Mouse (Mus musculus) MN1 (cell line): ENCODE data around the gene Zfp277.

ENCODE experiments used
- DNase-seq: peaks from one replicate; pipeline ENCODE4 v3.0.0-alpha.2; 2016; ENCODE audit warnings: low spot score

Zfp277 gene

GRCm38 (mm10) chr12:40445206-40445605, 496 bp downstream of the Zfp277 start:
- peak; percentile 61 for DNase-seq

DNA sequence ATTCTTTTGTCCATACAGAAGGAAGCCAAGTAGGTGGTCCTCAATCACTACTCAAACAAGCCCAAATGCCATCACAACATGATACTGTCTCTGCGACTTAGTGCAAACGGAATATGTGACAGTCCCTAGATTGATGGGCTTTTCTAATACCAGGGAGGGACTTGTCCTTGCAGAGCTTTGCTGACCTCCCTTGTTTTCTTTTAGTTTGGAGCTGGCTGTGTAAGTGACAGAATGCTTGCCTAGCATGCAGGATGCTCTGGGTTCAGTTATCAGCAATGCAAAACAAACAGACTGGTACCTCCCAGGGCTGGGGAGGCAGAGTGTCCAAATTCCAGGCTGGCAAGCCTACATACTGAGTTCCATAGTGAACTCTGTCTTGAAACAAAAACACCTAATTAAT, 7.7 kb downstream of the Zfp277 start:
- no peak for DNase-seq

GRCm38 (mm10) chr12:40434101-40434500, 11.6 kb downstream of the Zfp277 start:
- DNase-seq, result peak; percentile 39

GRCm38 (mm10) chr12:40431075-40431474, 14.6 kb downstream of the Zfp277 start:
- no peak for DNase-seq

- peak; percentile 41 for DNase-seq
Measured at GRCm38 (mm10) chr12:40429976-40430375, 15.7 kb downstream of the Zfp277 start.

GRCm38 (mm10) chr12:40427606-40428005, 18.1 kb downstream of the Zfp277 start:
- DNase-seq, result no peak

DNA sequence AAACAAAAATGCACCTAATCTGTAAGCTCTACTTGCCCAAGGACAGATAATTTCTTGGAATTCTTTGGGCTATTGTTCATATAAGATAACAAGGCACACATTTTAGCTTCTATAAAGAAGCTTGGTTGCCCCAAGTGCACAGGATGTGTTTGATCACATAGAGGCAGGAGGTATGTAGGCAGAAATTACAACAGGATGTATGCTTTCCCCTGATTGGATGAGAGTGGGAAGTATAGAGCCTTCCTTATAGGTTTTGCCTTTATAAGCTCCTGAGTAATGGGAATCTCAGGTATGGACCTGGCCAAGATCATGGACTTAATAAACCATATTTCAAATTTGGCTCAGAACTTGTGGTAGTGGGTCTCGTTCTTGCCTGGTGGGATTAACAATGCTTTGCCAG, 20.7 kb downstream of the Zfp277 start:
- DNase-seq, result no peak

- DNase-seq, result no peak
Measured at GRCm38 (mm10) chr12:40417257-40417656, 28.4 kb downstream of the Zfp277 start.

GRCm38 (mm10) chr12:40415312-40415925, 30.3 kb downstream of the Zfp277 start:
- no peak for DNase-seq

DNA sequence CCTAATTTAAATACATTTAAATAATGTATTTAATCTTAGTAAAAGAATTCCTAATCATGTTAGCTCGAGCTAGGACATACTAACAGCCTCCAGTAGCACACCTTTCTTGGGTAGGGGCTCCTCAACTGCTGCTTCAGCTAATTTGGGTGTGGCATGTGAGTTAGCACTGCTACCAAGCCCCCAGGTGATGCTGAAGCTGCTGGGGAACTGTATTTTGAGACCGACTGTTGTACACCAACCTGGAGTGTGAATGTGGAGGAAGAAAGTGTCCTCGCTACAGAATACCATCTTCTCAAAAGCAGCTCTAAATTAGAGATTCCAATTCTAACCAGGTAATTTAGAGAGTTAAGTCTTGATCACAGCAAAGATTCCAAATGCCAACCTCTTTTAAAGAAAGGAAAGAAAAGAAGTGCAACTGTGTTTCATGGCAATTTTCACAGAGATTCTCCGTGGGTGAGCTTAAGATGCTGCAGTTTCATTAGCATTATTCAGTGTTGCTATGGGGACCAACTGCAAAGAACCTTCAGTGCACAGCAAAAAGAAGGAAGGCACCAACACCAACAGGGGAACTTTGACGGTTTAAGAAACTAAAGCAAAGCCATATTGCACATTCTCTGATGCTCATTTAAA, 30.9 kb downstream of the Zfp277 start:
- DNase-seq, result no peak

DNA sequence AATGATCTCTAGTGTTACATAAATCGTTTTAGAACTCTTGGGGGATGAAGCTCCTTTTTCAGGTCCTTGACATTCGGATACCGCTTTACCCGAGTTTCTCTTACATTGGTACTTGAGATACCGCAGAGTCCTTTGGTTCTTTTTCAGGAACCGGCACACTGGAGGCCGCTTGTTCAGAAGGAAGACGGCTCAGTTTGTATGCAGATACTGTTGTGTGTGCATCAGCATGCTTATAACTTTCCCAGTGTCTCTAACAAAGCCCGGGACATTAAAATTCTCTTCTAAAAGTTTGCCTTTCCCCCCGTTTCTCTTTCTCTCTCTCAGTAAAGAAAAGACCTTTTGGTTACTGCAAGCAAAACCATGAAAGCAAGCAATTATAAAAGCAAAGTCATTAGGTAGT, 45.9 kb downstream of the Zfp277 start:
- no peak for DNase-seq

GRCm38 (mm10) chr12:40399386-40399785, 46.3 kb downstream of the Zfp277 start:
- DNase-seq, result no peak

DNA sequence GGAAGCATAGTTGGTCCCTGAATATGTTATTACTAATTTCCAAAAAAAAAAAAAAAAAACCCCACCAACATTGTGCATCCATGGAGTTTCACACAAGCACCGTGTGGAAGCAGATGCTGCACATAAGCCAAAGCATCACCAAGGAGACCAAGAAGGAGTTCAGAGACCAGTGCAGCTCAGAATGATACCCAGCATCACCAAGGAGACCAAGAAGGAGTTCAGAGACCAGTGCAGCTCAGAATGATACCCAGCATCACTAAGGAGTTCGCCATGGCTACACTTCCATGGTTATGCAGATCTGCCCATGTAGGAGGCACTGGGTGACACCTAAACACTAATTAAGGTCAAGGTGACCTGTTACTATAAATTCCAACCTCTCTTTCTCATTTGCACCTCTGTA, 46.8 kb downstream of the Zfp277 start:
- no peak for DNase-seq

DNA sequence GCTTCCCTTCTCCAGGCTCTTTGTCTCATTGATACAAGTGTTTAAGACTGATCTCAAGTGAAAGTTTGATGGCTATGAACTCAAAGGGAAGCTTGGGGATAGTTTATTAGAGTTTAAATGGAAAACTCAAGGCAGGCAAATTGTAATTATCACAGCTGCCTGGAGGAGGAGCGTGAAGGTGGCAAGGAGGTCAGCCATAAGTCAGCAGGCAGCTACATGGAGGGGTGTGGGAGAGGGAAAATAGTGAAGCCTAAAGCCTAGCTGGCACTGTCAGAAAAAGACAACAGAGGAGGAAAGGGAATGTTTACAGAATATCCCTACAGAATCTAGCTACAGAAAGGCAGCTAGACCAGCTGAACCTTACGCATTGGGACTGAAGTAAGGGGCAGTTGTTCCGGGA, 52.8 kb downstream of the Zfp277 start:
- no peak for DNase-seq

DNA sequence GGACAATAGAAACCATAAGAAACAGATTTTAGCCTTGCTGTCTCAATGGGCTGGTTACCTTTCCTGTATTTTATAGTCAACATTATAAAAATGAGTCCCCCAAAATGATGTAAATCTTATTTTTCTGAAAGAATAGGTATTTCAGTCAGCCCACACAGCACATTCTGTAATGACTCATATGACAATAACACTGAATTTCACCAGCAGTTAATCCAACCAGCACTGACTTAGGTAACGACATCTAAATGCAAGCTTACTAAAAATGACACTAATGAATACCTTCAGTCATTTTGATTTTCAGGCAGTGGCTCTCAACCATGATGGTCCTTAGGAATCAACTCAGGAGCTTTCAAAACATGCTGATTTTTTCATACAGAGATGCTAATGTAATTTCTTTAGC, 54.4 kb downstream of the Zfp277 start:
- DNase-seq, result no peak

GRCm38 (mm10) chr12:40387786-40388185, 57.9 kb downstream of the Zfp277 start:
- no peak for DNase-seq

DNA sequence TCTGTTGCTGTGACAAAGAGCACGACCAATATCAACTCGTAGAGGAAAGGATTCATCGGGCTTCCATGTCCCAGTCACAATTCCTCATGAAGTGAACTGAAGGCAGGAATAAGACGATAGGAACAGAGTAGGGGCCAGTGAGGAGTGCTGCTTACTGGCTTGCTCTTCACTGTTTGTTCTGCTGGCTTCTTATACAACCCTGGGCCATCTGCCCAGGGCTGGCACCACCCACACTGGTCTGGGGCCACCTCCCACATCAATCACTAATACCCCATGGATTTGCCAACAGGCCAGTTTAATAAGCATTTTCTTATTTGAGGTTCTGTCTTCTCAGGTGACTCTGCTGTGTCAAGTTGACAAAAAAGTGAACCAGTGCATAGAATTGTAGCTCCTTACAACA, 60.4 kb downstream of the Zfp277 start:
- no peak for DNase-seq

DNA sequence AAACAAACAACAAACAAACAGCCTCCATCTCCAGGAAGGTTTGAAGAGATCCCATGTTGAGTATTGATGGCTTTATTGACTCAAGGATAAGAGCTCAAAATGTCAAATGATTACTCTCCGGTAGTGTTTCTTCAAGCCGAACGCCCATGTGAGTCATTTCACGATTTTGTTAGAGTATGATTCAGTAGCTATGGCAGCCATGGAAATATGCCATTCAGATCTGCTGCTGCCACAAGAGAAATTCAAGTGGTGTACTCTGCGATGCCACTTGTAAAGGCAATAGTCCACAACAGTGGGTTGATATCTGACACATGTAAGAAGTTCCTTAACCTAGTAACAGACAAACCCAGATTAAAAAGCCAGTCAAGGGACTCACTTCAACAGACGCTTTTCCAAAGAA, 62.0 kb downstream of the Zfp277 start:
- no peak for DNase-seq

GRCm38 (mm10) chr12:40382539-40382938, 63.2 kb downstream of the Zfp277 start:
- no peak for DNase-seq

GRCm38 (mm10) chr12:40381824-40382223, 63.9 kb downstream of the Zfp277 start:
- DNase-seq, result no peak

DNA sequence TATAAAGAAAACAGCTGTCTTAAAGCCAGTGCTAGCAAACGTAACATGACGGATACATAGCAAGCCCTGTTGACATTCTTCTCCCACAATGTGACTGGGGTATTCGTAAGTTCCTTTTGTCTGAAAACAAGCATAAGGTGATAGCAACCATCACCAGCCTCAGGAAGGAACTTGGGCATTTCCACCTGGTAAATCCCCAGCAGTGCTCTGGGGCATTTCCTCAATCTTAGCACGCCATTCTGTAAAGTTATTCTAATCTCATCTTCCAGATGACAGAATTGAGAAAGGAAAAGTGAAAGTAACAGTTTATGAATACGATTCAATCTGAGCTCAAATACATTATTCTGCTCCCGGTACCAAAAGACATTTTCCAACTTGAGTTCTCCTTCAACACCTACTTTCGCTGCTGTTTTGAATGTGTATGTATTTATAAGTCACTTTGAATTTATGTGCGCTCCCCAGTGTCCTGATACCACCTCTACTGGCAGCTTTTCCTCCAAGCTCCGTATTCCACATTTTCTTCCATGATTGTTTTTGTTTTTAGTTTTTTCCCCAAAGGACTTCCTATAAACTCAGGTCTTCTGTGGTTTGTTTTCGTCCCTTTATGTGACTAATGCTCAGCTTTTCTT, 64.4 kb downstream of the Zfp277 start:
- no peak for DNase-seq

DNA sequence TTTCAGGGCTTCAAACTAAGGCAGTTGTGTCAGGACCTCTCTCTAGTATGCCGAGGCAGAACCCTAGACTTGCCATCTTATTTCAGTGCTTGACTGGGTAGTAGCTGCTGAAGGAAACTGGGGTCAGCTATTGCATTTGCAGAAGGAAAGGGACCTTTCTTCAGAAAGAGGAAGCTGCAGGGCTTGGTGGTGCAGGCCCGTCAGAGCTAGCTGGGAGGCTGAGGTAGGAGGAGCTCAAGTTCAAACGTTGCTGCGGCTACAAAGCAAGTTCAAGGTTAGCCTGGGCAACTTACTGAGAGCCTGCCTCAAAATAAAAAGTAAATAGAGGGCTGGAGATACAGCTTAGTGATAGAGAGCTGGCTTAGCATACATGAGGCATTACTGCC, 66.2 kb downstream of the Zfp277 start:
- no peak for DNase-seq

DNA sequence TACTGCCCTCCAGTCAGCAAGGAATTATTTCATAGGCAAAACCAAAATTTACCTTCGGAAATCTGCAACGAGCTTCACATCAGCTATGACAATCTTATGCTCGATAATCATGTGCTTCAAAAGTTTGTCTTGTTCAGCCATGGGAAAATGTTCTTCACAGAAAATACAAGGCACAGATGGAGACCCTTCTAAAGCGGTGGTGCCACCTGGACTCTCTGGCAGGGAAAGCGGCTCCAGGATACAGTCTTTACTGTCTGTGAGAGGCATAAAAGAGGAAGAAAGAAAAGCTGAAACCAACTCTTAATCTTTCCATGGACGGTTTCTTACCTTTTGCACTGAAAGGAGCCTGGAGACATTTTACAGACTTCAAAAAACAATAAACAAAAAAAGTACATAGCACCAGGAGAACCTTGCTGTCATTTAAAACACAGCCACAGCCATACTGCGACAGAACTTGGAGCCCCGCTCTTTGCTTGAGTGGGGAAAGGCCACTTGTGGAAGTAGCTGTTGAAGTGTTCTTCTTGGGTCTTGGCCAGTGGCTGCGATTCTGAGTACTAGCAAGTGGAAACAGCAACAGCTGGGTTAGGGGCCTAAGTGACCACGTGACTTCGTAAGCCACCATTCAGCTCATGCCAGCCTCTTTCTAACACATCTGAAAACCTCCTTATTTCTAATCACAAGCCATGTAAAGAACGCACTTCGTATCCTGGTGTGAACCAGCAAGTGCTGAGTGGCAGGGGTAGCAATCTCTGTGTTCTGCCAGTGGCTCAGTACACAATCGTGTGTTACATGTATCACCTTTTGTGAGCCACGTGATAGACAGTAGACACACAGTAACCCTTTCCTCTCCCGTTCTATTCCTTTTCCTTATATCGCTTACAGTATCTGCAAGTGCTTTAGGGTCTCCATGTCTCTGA, 66.8 kb downstream of the Zfp277 start:
- no peak for DNase-seq
